Mouse (Mus musculus): Measurements from ENCODE around the gene Adgrg4. TPM values are rescaled to one million over a fixed set of nuclear protein-coding genes. Genes with fewer than 3 reads are reported as not detected.
A peak's percentile ranks its signal among the peaks of the same experiment; 100 is the strongest.

Gene Adgrg4
- not detected for total RNA-seq (2021)
- long read RNA-seq, experiment 1, result 0 reads
- long read RNA-seq, experiment 2, result 0 reads

GRCm38 (mm10) chrX:56869863-56870262 lies at the start of gene Adgrg4:
Gene Adgrg4, plus strand, starts transcription at chrX:56870163.
- DNase-seq, result no peak

DNA sequence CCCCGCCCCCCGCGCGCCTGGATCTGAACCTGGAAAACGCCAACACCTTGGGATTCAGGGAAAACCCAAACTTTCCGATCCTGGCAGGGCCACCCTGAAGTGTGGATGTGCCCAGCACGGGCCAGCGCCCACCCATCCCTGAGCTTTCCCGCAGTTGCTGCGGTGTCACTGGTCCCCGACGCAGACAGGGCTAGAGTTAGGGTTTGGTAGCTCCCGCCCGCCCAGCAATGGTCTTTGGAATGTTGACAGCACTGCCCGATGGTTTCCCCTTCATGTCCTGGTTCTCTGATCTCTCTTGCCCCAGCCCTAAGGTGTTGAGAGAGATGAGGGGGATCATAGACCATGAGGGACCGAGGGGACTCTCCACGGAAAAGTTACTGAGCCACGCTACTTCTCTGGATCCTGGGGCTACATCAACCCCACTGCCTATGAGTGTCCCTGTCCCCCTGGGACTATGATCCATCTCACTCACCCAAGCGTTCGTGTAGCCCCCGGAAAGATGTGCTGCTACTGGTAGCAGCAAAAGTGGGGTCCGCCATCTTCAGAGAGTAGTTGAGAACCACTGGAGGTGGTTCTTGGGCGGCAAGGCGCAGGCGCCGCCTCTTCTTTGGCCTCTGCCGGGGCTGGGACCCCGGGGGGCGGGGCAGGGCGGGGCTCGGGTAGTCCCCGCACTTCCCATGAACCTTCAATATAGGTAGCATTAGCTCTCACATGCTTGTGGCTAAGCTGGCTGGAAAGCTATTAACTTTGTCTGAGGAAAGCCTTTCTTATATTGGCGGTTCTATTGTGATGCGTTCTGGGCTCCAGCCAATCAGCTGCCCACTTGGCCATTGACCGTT lies 48.0 kb upstream of the Adgrg4 start, which contains the start of gene Map7d3:
Map7d3 (minus strand) TSS at position 562 of the 839 bp plus-strand sequence.
- peak; percentile 10 to 27 for DNase-seq

- peak; percentile 3 to 4 for DNase-seq
These were observed 42.5 kb upstream of the Adgrg4 start for GRCm38 (mm10) chrX:56827492-56827891.

DNA sequence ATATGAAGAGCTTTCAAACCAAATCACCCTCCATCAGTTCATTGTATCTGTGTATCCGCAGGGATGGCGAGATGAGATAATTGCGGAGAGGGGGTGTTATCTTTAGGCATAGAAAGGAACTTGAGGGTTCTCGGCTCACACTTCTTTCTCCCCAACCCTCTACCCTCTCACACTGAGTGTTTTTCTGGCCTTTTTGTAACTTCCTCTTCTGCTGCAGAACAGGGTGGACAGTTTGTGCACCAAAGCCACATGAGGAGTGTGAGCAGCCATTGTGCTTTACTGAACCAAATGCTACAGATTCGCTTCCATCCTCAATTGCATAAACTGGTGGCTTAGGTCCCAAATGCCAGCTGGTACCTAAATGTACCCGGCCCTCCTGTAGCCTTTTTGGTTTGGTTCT lies 34.1 kb upstream of the Adgrg4 start:
- DNase-seq, result no peak

DNA sequence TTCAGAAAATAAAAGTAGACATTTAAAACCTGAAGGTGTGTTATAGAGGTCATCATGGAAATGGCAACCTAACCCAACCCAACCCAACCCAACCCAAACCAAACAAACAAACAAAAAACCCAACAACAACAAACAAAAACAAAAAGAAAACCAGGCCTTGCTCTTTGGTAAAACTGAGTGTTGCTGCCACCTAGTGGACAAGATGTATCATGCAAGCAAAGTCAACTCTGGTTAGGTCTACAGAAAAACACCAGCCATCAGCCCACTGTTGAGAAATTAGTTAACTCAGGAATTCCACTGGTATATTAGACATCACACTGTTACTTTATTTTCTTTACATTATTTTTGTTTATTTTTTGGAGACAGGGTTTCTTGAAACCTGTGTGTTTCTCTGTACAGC lies 30.6 kb upstream of the Adgrg4 start:
- peak; percentile 8 to 57 for DNase-seq

DNA sequence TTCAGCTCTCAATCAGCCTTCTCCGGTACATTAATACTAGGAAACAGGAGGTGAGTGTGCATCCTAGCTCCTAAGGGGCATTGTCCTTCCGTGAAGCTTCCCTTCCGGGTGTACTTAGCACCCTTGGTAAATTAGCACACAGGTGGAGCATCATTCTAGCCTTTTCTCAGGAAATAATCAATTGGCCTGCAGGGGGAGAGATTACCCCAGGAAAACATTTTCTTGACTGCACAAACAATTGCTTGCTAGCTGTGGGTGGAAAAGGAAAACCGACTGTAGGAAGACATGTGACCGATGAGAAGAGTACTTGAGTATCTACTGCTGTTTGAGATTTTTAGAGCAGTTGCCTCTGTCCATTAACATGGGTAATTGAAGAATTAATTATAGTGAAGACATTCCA lies 28.7 kb upstream of the Adgrg4 start:
- DNase-seq, result no peak

DNA sequence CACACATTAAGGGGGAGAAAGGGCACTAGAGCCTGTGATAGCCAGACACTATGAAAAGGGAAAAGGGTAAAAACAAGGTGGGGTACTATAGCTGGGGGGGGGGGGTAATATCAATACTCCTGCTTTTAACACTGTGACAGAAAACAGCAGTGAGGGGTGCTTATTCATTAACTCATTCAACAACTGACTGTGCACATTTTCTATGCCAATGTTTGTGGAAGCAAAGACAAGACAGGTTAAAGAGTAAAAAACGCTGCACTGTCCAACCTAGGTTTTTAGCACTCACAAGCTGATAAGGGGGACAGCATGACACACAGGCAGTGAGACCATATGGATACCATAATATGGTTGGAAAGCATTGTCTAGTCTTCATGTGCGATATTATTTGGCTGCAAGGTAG lies 142.9 kb downstream of the Adgrg4 start:
- DNase-seq, result no peak

- DNase-seq, result no peak
These were observed 172.8 kb downstream of the Adgrg4 start, which contains the start of gene Brs3 for GRCm38 (mm10) chrX:57042774-57043173. Gene Brs3, plus strand, starts transcription at chrX:57043074.

- DNase-seq, result no peak
These were observed 173.9 kb downstream of the Adgrg4 start for GRCm38 (mm10) chrX:57043869-57044268.

Other genes with a start within 250 kb of the Adgrg4 start
- gene Fhl1, start 138.4 kb upstream of the Adgrg4 start, total RNA-seq (2021), result 100 to 1,000 TPM; 118 to 138 TPM
- under 1 TPM; 0.22 to 0.28 TPM for gene Map7d3, start 47.8 kb upstream of the Adgrg4 start, total RNA-seq (2021)
- gene Brs3, start 172.9 kb downstream of the Adgrg4 start, total RNA-seq (2021), result not detected
- gene Htatsf1, start 183.4 kb downstream of the Adgrg4 start, total RNA-seq (2021), result 10 to 100 TPM; 53.3 to 55.0 TPM
- gene Vgll1, start 217.9 kb downstream of the Adgrg4 start, total RNA-seq (2021), result not detected

All from heart, adult 18-20 months (tissue).